Mouse (Mus musculus) E14TG2a.4 (cell line): ENCODE data around the gene Hils1.

Source experiments
- CTCF ChIP-seq: conservative IDR thresholded peaks from 2 replicates; pipeline ENCODE4 v1.5.1; 2014; ENCODE audit warnings: low read length
- NANOG ChIP-seq: IDR thresholded peaks from 2 replicates; pipeline ENCODE4 v1.6.1; 2014; ENCODE audit warnings: borderline replicate concordance, low read length, mixed read lengths

DNA sequence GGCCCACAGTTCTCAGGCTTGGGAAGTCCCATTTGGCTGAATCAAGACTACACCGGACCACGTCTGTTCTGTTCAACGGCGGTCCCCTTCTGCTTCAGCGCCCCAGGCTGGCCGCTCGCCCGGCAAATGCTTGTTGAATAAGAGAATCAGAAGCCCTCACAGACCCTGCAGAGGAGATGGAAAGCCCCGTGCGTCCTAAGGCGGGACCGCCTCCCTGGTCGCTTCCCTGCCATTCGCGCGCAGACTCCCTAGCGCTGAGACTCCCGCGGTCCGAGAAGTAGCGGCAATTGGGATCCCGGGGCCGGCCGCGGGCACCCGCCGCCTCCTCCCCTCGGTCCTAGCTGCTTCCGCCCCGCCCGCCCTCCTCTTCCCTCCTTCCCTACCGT lies 42.2 kb downstream of the Hils1 start, which contains the start of gene Samd14:
- TF ChIP-seq CTCF, result no peak
- TF ChIP-seq NANOG, result no peak
